9 mouse cellular contexts compared by ENCODE assay signal in genomic region chr11:80784294-80784743, GRCm38 (mm10). TPM values are rescaled to one million over a fixed set of nuclear protein-coding genes. Genes with fewer than 3 reads are reported as not detected.
DNase-seq lines count a peak whose midpoint lies in the region; ATAC-seq lines count a peak whose summit lies in the region.
"Had no signal": no experiment of that assay in that cellular context is flagged by ENCODE, and none has a peak within 500 bp of the region (broad histone marks: within the 10 kb centered on the region; RNA-seq: fewer than 3 reads in every experiment).

No protein-coding gene starts in this region.

- no peaks in the 10 kb centered on the region for H3K9me3 ChIP-seq in hindbrain, embryonic 16.5 days (ENCODE audit: control insufficient read depth, low read length)
- no peaks in the 10 kb centered on the region for H3K9me3 ChIP-seq in midbrain, embryonic 16.5 days (replicated peaks; ENCODE audit: control insufficient read depth, low read length, poor library complexity, severe bottlenecking)
- H3K9me3 ChIP-seq: embryonic facial prominence, embryonic 15.5 days had no signal

- no peak overlapping the region for H3K27ac ChIP-seq in hindbrain, embryonic 16.5 days (ENCODE audit: low read depth, low read length)
- H3K27ac ChIP-seq in midbrain, embryonic 16.5 days (ENCODE audit: low read length): no peak overlapping the region
- H3K27ac ChIP-seq: embryonic facial prominence, embryonic 15.5 days had no signal

- no peaks in the 10 kb centered on the region for H3K36me3 ChIP-seq in hindbrain, embryonic 16.5 days (ENCODE audit: control insufficient read depth, insufficient read depth, low read length)
- no peaks in the 10 kb centered on the region for H3K36me3 ChIP-seq in midbrain, embryonic 16.5 days (ENCODE audit: control insufficient read depth, insufficient read depth, low read length)
- H3K36me3 ChIP-seq: embryonic facial prominence, embryonic 15.5 days had no signal

- H3K4me3 ChIP-seq in hindbrain, embryonic 16.5 days (ENCODE audit: low read length): no peak overlapping the region
- H3K4me3 ChIP-seq in midbrain, embryonic 16.5 days (ENCODE audit: low read depth, low read length): no peak overlapping the region
- H3K4me3 ChIP-seq: embryonic facial prominence, embryonic 15.5 days had no signal

- H3K9ac ChIP-seq in hindbrain, embryonic 16.5 days (ENCODE audit: low read depth, low read length): no peak overlapping the region
- H3K9ac ChIP-seq in midbrain, embryonic 16.5 days (ENCODE audit: low read depth, low read length): no peak overlapping the region
- H3K9ac ChIP-seq: embryonic facial prominence, embryonic 15.5 days had no signal

- peaks cover 1% of the 10 kb centered on the region; the same call in 1 of the 2 replicates for H3K4me1 ChIP-seq in hindbrain, embryonic 16.5 days (ENCODE audit: control insufficient read depth, insufficient read depth, low read depth, low read length)
- peaks cover under 1% of the 10 kb centered on the region; the same call in 1 of the 2 replicates for H3K4me1 ChIP-seq in midbrain, embryonic 16.5 days (ENCODE audit: control insufficient read depth, insufficient read depth, low read length)

- ATAC-seq in common myeloid progenitor, adult 5-6 weeks (replicated peaks; ENCODE audit: low read depth, poor library complexity, severe bottlenecking): peak; percentile 36
- ATAC-seq in megakaryocyte-erythroid progenitor cell, adult 5-6 weeks (replicated peaks; ENCODE audit: low FRiP score, low TSS enrichment, poor library complexity, severe bottlenecking): peak; percentile 68
- ATAC-seq in hindbrain, embryonic 16.5 days: no peak
- ATAC-seq in midbrain, embryonic 16.5 days: no peak

- H3K27me3 ChIP-seq in hindbrain, embryonic 16.5 days (replicated peaks; ENCODE audit: control insufficient read depth, insufficient read depth, low read length): no peaks in the 10 kb centered on the region
- H3K27me3 ChIP-seq in midbrain, embryonic 16.5 days (ENCODE audit: control insufficient read depth, insufficient read depth, low read depth, low read length): 0 out of 2 replicates have a peak, but pooled peaks cover 2% of the 10 kb centered on the region
- H3K27me3 ChIP-seq: embryonic facial prominence, embryonic 15.5 days had no signal

- peak; percentile 45 for DNase-seq in adrenal gland, adult 2 months
- no peak for DNase-seq in adrenal gland, postnatal 25 days
- peak; percentile 63 to 79 for DNase-seq in kidney, postnatal 4 days
- DNase-seq in thymus, postnatal 4 days: no peak

- no peak overlapping the region for H3K4me2 ChIP-seq in hindbrain, embryonic 16.5 days (ENCODE audit: low read length)
- no peak overlapping the region for H3K4me2 ChIP-seq in midbrain, embryonic 16.5 days (ENCODE audit: low read length)
- H3K4me2 ChIP-seq: embryonic facial prominence, embryonic 15.5 days had no signal

- 48% methylated on average over 3 of the region's 3 CpGs for WGBS in hindbrain, embryonic 16.5 days
- 64% methylated on average over 3 of the region's 3 CpGs for WGBS in midbrain, embryonic 16.5 days

RNA-seq across cellular contexts. Expression of gene Myo1d, which starts 4.5 kb away (rescaled TPM):
- total RNA-seq in adrenal gland, adult 2 months (2021): 10 to 100 TPM; 63.8 to 87.9 TPM
- 47.2 and 70.7 TPM in 2 replicates for polyA plus RNA-seq in adrenal gland, adult 2 months (2012; rRNA removed)
- 82.4 and 88.1 TPM in 2 replicates for total RNA-seq in adrenal gland, postnatal 25 days (2021)
- total RNA-seq in common myeloid progenitor, adult 5-6 weeks (2017): 6.6 and 7.0 TPM in 2 replicates
- total RNA-seq in megakaryocyte-erythroid progenitor cell, adult 5-6 weeks (2014; fragmentation: Nextera tagmentation): 58.6 and 71.5 TPM in 2 replicates
- total RNA-seq in megakaryocyte-erythroid progenitor cell, adult 5-6 weeks (2017): 15.3 and 23.4 TPM in 2 replicates
- polyA plus RNA-seq in hindbrain, embryonic 16.5 days (2015; fragmentation: Nextera tagmentation; extraction: Ambion mirVana): 2.1 and 2.4 TPM in 2 replicates
- 2.7 and 2.9 TPM in 2 replicates for polyA plus RNA-seq in midbrain, embryonic 16.5 days (2015; fragmentation: Nextera tagmentation; extraction: Ambion mirVana)

RNA-seq across cellular contexts. Expression of gene Tmem98, which starts 25.7 kb away (rescaled TPM):
- 10 to 100 TPM; 39.6 to 73.2 TPM for total RNA-seq in adrenal gland, adult 2 months (2021)
- polyA plus RNA-seq in adrenal gland, adult 2 months (2012; rRNA removed): 76.9 and 108 TPM in 2 replicates
- total RNA-seq in adrenal gland, postnatal 25 days (2021): 65.1 and 67.8 TPM in 2 replicates
- 6.5 and 7.7 TPM in 2 replicates for total RNA-seq in common myeloid progenitor, adult 5-6 weeks (2017)
- 8.9 and 11.2 TPM in 2 replicates for total RNA-seq in megakaryocyte-erythroid progenitor cell, adult 5-6 weeks (2014; fragmentation: Nextera tagmentation)
- total RNA-seq in megakaryocyte-erythroid progenitor cell, adult 5-6 weeks (2017): 2.1 and 4.2 TPM in 2 replicates
- 18.2 and 23.4 TPM in 2 replicates for polyA plus RNA-seq in hindbrain, embryonic 16.5 days (2015; fragmentation: Nextera tagmentation; extraction: Ambion mirVana)
- 18.6 and 19.6 TPM in 2 replicates for polyA plus RNA-seq in midbrain, embryonic 16.5 days (2015; fragmentation: Nextera tagmentation; extraction: Ambion mirVana)

Comparison
In these comparisons a context has a peak if more than half of its experiments do, and no peak if none do; other contexts are left out.
1. DNase-seq: peak in adrenal gland, adult 2 months (single experiment) and kidney, postnatal 4 days (2 of 2); none in adrenal gland, postnatal 25 days (single experiment) and thymus, postnatal 4 days (single experiment).
2. ATAC-seq: peak in common myeloid progenitor, adult 5-6 weeks (single experiment) and megakaryocyte-erythroid progenitor cell, adult 5-6 weeks (single experiment); none in hindbrain, embryonic 16.5 days (single experiment) and midbrain, embryonic 16.5 days (single experiment).